Mouse (Mus musculus) G1E (cell line): Measurements from ENCODE around the gene Mfap4. TPM values are rescaled to one million over a fixed set of nuclear protein-coding genes. Genes with fewer than 3 reads are reported as not detected.

ENCODE experiments used
- ATAC-seq: 2 replicates; pipeline ENCODE4 v1.8.0; 2016; ENCODE audit warnings: mild to moderate bottlenecking; ENCODE audit not compliant: insufficient number of reproducible peaks, poor library complexity, low FRiP score, severe bottlenecking; ENCODE audit errors: extremely low read depth
- DNase-seq: peaks from one replicate; pipeline ENCODE4 v3.0.0; 2012; ENCODE audit warnings: low spot score
- H3K27me3 ChIP-seq: 2 replicates; pipeline ENCODE4 v1.6.1; 2012; ENCODE audit warnings: mild to moderate bottlenecking, low read length, inconsistent platforms; ENCODE audit not compliant: insufficient read depth
- H3K36me3 ChIP-seq: replicated peaks from 2 replicates; pipeline ENCODE3; 2012; ENCODE audit warnings: mild to moderate bottlenecking, inconsistent platforms
- H3K4me1 ChIP-seq: 2 replicates; pipeline ENCODE4 v1.6.1; 2012; ENCODE audit warnings: low read depth, low read length, inconsistent platforms, mixed read lengths; ENCODE audit not compliant: insufficient read depth
- H3K4me3 ChIP-seq: 2 replicates; pipeline ENCODE4 v1.5.1; 2012; ENCODE audit warnings: low read depth, mild to moderate bottlenecking, inconsistent platforms, low read length, moderate library complexity, mixed read lengths
- H3K9me3 ChIP-seq: replicated peaks from 2 replicates; pipeline ENCODE4 v1.6.1; 2012; ENCODE audit warnings: inconsistent platforms
- CTCF ChIP-seq: IDR thresholded peaks from 2 replicates; pipeline ENCODE4 v1.5.1; 2012; ENCODE audit warnings: low read depth, low read length, inconsistent platforms, mixed read lengths
- GATA1 ChIP-seq: IDR thresholded peaks from 2 replicates; pipeline ENCODE4 v1.6.1; 2012; ENCODE audit warnings: borderline replicate concordance, low read length, inconsistent platforms, mixed read lengths
- GATA2 ChIP-seq: IDR thresholded peaks from 2 replicates; pipeline ENCODE4 v1.6.1; 2012; ENCODE audit warnings: low read depth, low read length, inconsistent platforms, borderline replicate concordance
- POLR2AphosphoS5 ChIP-seq: IDR thresholded peaks from 2 replicates; pipeline ENCODE4 v1.6.1; 2012; ENCODE audit warnings: low read depth, low read length, inconsistent platforms; ENCODE audit not compliant: insufficient replicate concordance
- TAL1 ChIP-seq: conservative IDR thresholded peaks from 2 replicates; pipeline ENCODE4 v1.6.1; 2012; ENCODE audit warnings: low read depth, low read length, inconsistent platforms, mixed read lengths
- polyA plus RNA-seq: library from polyadenylated mRNA; stranded (reverse); fragments of >175 nt; gene quantifications from 2 replicates; pipeline ENCODE4 v1.2.3, GENCODE M21; 2012
- total RNA-seq, 2 experiments: library from RNA; stranded (forward) in 1 of 2; stranded (reverse) in 1 of 2; fragments of 200-1000 nt in 1 of 2; fragments of >200 nt in 1 of 2; fragmentation: Nextera tagmentation in 1 of 2; gene quantifications; 2 replicates each; pipeline ENCODE4 v1.2.3; 2014 to 2017

Mfap4 gene
- total and polyA plus RNA-seq, 3 experiments = 0.33 TPM; not detected in 2

- TF ChIP-seq POLR2AphosphoS5 (no peak), GATA1 (no peak), CTCF (no peak), TAL1 (no peak), GATA2 (no peak)
- Histone ChIP-seq H3K4me3 (no peak overlapping the region), H3K27me3 (peaks cover 10% of the 10 kb centered on the region; the same call in 1 of the 2 replicates), H3K36me3 (no peaks in the 10 kb centered on the region), H3K9me3 (no peaks in the 10 kb centered on the region), H3K4me1 (no peaks in the 10 kb centered on the region)
- no peak for DNase-seq
- ATAC-seq = no peak
Measured at GRCm38 (mm10) chr11:61447296-61447695, 37.9 kb upstream of the Mfap4 start.

GRCm38 (mm10) chr11:61448041-61448440 lies 37.2 kb upstream of the Mfap4 start:
- H3K4me1 ChIP-seq = no peaks in the 10 kb centered on the region
- no peak for DNase-seq
- H3K4me3 ChIP-seq = no peak overlapping the region
- no peaks in the 10 kb centered on the region for H3K9me3 ChIP-seq
- no peaks in the 10 kb centered on the region for H3K36me3 ChIP-seq
- peaks cover 15% of the 10 kb centered on the region; the same call in 1 of the 2 replicates for H3K27me3 ChIP-seq
- ATAC-seq = no peak
- TF ChIP-seq GATA1 (no peak), POLR2AphosphoS5 (no peak), CTCF (no peak), TAL1 (no peak)

- DNase-seq (no peak), ATAC-seq (no peak)
- Histone ChIP-seq H3K9me3 (no peaks in the 10 kb centered on the region), H3K36me3 (no peaks in the 10 kb centered on the region), H3K27me3 (peaks cover 16% of the 10 kb centered on the region; the same call in 1 of the 2 replicates), H3K4me3 (no peak overlapping the region), H3K4me1 (no peaks in the 10 kb centered on the region)
- TF ChIP-seq CTCF = no peak
- no peak for TF ChIP-seq TAL1
- no peak for TF ChIP-seq GATA2
- TF ChIP-seq GATA1 = no peak
- no peak for TF ChIP-seq POLR2AphosphoS5
Measured at GRCm38 (mm10) chr11:61448599-61449225, 36.5 kb upstream of the Mfap4 start.

- H3K27me3 ChIP-seq = peaks cover 21% of the 10 kb centered on the region; the same call in 1 of the 2 replicates
- no peak overlapping the region for H3K4me3 ChIP-seq
- no peaks in the 10 kb centered on the region for H3K36me3 ChIP-seq
- DNase-seq = no peak
- no peak for TF ChIP-seq GATA1
- no peak for TF ChIP-seq POLR2AphosphoS5
- no peak for TF ChIP-seq GATA2
- TF ChIP-seq TAL1 = no peak
- no peak for TF ChIP-seq CTCF
- H3K4me1 ChIP-seq = no peaks in the 10 kb centered on the region
- ATAC-seq = no peak
- no peaks in the 10 kb centered on the region for H3K9me3 ChIP-seq
Measured at GRCm38 (mm10) chr11:61449499-61450292, 35.5 kb upstream of the Mfap4 start.

- Histone ChIP-seq H3K4me3 (no peak overlapping the region), H3K4me1 (no peaks in the 10 kb centered on the region), H3K27me3 (peaks cover 47% of the 10 kb centered on the region), H3K9me3 (no peaks in the 10 kb centered on the region), H3K36me3 (no peaks in the 10 kb centered on the region)
- ATAC-seq = no peak
- TF ChIP-seq POLR2AphosphoS5 (no peak), TAL1 (no peak), GATA2 (no peak), GATA1 (no peak), CTCF (no peak)
- no peak for DNase-seq
Measured at GRCm38 (mm10) chr11:61464071-61464470, 21.2 kb upstream of the Mfap4 start.

- TF ChIP-seq GATA1 (no peak), GATA2 (no peak), POLR2AphosphoS5 (no peak), TAL1 (no peak), CTCF (no peak)
Measured at GRCm38 (mm10) chr11:61465422-61465821, 19.8 kb upstream of the Mfap4 start.

More at GRCm38 (mm10) chr11:61465422-61465821, 19.8 kb upstream of the Mfap4 start:
- Histone ChIP-seq H3K4me3 (no peak overlapping the region), H3K9me3 (no peaks in the 10 kb centered on the region), H3K36me3 (no peaks in the 10 kb centered on the region), H3K27me3 (peaks cover 46% of the 10 kb centered on the region), H3K4me1 (no peaks in the 10 kb centered on the region)
- no peak for DNase-seq
- no peak for ATAC-seq
